Mouse (Mus musculus) limb, embryonic 14.5 days (tissue): ENCODE measurements around the gene Eipr1. TPM values are rescaled to one million over a fixed set of nuclear protein-coding genes. Genes with fewer than 3 reads are reported as not detected.

ENCODE experiments used
- ATAC-seq: fragments of 200-750 bp; cut with Nextera tagmentation; 2 replicates; pipeline ENCODE4 v1.8.0; 2017; ENCODE audit warnings: low read depth, moderate number of reproducible peaks, moderate TSS enrichment; ENCODE audit not compliant: low FRiP score
- DNase-seq: peaks from one replicate; pipeline ENCODE4 v3.0.0-alpha.2; 2015; ENCODE audit warnings: low spot score
- H3K27ac ChIP-seq: fragments of 300-500 bp; sonication (generic); replicated peaks from 2 replicates; pipeline ENCODE4 v1.5.1; 2014; ENCODE audit warnings: low read depth, mild to moderate bottlenecking, low read length, moderate library complexity, mixed read lengths
- H3K27me3 ChIP-seq: fragments of 300-500 bp; sonication (generic); 2 replicates; pipeline ENCODE4 v1.6.1; 2014; ENCODE audit warnings: low read length, mixed read lengths; ENCODE audit not compliant: control insufficient read depth, insufficient read depth
- H3K36me3 ChIP-seq: fragments of 300-500 bp; sonication (generic); 2 replicates; pipeline ENCODE4 v1.6.1; 2014; ENCODE audit warnings: mild to moderate bottlenecking, low read length, moderate library complexity, mixed read lengths; ENCODE audit not compliant: control insufficient read depth, insufficient read depth
- H3K4me1 ChIP-seq: fragments of 300-500 bp; sonication (generic); 2 replicates; pipeline ENCODE4 v1.6.1; 2014; ENCODE audit warnings: antibody characterized with exemption, low read length, mixed read lengths; ENCODE audit not compliant: control insufficient read depth, insufficient read depth
- H3K4me2 ChIP-seq: fragments of 300-500 bp; sonication (generic); replicated peaks from 2 replicates; pipeline ENCODE4 v1.6.1; 2014; ENCODE audit warnings: low read depth, mild to moderate bottlenecking, low read length, moderate library complexity; ENCODE audit not compliant: severe bottlenecking
- H3K4me3 ChIP-seq: fragments of 300-500 bp; sonication (generic); replicated peaks from 2 replicates; pipeline ENCODE4 v1.5.1; 2014; ENCODE audit warnings: low read length
- H3K9ac ChIP-seq: fragments of 300-500 bp; sonication (generic); 2 replicates; pipeline ENCODE4 v1.6.1; 2014; ENCODE audit warnings: mild to moderate bottlenecking, low read depth, low read length, moderate library complexity; ENCODE audit not compliant: severe bottlenecking
- H3K9me3 ChIP-seq: fragments of 300-500 bp; sonication (generic); 2 replicates; pipeline ENCODE4 v1.6.1; 2016; ENCODE audit warnings: low read length; ENCODE audit not compliant: control insufficient read depth
- POLR2A ChIP-seq: fragments of 200-500 bp; IDR thresholded peaks from 2 replicates; pipeline ENCODE4 v1.8.0; 2012; ENCODE audit warnings: inconsistent platforms, mild to moderate bottlenecking, moderate library complexity, borderline replicate concordance; ENCODE audit not compliant: insufficient read depth, insufficient read length; ENCODE audit errors: extremely low read depth
- WGBS: fragments of 180-500 bp; shearing (Covaris S2); extraction: QIAGEN DNeasy Blood & Tissue Kit; methylation state at CpG from one replicate; pipeline ENCODE4 v1.1.7; 2014; 5-methylcytosine and 5-hydroxymethylcytosine counted together
- polyA plus RNA-seq, 2 experiments: library from polyadenylated mRNA; depleted of rRNA in 1 of 2; stranded (reverse) in 1 of 2; unstranded in 1 of 2; fragments of >200 nt; fragmentation: Nextera tagmentation in 1 of 2; extraction: Ambion mirVana in 1 of 2; gene quantifications; 2 replicates each; pipeline versions ENCODE4 v1.2.1 to v1.2.3; 2012 to 2014

The Eipr1 gene
- polyA plus RNA-seq, 2 experiments, result 18.8 to 31.2 TPM

DNA sequence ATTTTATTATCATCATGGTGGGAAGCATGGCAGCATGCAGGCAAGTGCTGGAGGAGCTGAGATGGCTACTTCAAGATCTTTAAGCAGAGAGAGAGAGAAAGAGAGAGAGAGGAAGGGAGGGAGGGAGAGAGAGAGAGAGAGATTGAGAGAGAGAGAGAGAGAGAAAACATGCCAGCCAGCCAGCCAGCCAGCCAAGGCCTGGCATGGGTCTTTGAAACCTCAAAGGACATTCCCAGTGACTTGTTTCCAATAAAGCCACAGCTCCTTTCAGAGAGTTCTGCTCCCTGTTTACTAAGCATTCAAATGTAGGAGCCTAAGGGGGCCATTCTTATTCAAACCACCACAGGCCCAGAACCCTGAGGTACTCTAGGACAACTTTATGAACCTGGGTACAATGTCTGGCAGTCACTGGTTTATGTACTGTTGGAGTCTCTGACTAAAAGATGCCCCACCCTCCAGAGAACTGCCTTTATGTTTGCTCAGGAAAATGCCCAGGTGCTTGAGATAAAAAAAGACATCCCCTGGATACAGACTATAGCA lies 45.3 kb downstream of the Eipr1 start:
- Histone ChIP-seq H3K4me2 (no peak overlapping the region), H3K27me3 (no peaks in the 10 kb centered on the region), H3K36me3 (no peaks in the 10 kb centered on the region), H3K9ac (no peak overlapping the region), H3K27ac (no peak overlapping the region), H3K4me3 (no peak overlapping the region), H3K4me1 (peaks cover 12% of the 10 kb centered on the region; the same call in 1 of the 2 replicates), H3K9me3 (0 out of 2 replicates have a peak, but pooled peaks cover 4% of the 10 kb centered on the region)
- no peak for DNase-seq
- ATAC-seq, result no peak
- TF ChIP-seq POLR2A, result no peak

DNA sequence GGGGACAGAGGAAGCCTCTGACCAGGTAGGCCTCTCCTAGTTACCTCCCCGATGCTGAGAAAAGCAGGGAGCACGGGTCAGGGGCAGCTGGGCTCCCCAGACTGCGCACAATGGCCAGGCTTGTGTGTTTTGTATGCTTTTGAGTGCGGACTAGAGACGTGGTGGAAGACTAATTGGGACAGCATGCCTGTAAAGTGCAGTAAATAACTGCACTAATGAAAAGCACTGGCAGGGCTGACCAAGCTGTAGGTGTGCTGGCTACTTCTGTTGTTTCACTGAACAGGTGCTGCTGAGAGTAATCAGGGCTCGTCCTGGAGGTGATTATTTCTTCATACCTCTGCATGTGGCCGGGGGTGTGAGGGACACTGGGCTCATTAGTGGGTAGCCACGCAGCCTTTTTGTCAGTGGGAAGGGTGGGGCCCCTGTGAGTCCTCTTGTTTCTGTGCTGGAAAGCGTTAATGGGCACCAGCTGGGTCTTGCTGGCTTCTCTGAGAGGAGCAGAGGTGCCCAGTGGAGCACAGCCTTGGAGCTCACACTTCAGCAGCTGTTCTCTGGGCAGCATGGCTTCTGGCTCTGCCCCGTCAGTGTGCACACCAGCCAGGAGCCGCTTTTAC lies 48.3 kb downstream of the Eipr1 start:
- 0 out of 2 replicates have a peak, but pooled peaks have one; percentile 23 for ATAC-seq
- H3K27me3 ChIP-seq, result no peaks in the 10 kb centered on the region
- WGBS, result 24% methylated on average over 11 of the region's 11 CpGs
- H3K27ac ChIP-seq, result no peak overlapping the region
- H3K4me3 ChIP-seq, result no peak overlapping the region
- peaks cover 16% of the 10 kb centered on the region; the same call in 1 of the 2 replicates for H3K4me1 ChIP-seq
- no peaks in the 10 kb centered on the region for H3K36me3 ChIP-seq
- DNase-seq, result peak; percentile 32
- no peak overlapping the region for H3K9ac ChIP-seq
- no peak overlapping the region for H3K4me2 ChIP-seq
- 0 out of 2 replicates have a peak, but pooled peaks cover 4% of the 10 kb centered on the region for H3K9me3 ChIP-seq
- TF ChIP-seq POLR2A, result no peak

DNA sequence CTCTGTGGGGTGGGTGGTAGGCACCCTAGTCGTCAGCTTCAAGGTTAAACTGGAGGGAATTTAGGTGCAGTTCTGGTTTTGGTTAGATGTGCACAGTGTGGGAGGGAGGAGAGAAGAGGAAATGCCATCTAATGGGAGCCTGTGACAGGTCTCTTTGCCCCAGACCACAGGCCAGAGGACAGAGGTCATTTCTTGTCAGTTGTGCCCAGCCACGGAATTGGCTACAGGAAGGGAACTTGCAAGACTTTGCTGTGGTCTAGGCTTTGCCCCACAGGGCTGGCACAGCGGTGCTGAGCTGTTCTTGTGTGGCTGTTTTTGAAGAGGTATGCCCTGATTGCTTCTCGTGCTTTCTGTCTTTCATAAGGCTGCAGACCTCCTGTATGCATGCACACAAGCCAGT lies 48.8 kb downstream of the Eipr1 start:
- H3K4me1 ChIP-seq, result peaks cover 18% of the 10 kb centered on the region; the same call in 1 of the 2 replicates
- no peak for TF ChIP-seq POLR2A
- ATAC-seq (no peak), DNase-seq (no peak)
- H3K4me3 ChIP-seq, result no peak overlapping the region
- no peaks in the 10 kb centered on the region for H3K36me3 ChIP-seq
- no peak overlapping the region for H3K27ac ChIP-seq
- WGBS, result 40% methylated on average over 4 of the region's 4 CpGs
- H3K27me3 ChIP-seq, result no peaks in the 10 kb centered on the region
- H3K4me2 ChIP-seq, result no peak overlapping the region
- H3K9ac ChIP-seq, result no peak overlapping the region
- 0 out of 2 replicates have a peak, but pooled peaks cover 4% of the 10 kb centered on the region for H3K9me3 ChIP-seq

DNA sequence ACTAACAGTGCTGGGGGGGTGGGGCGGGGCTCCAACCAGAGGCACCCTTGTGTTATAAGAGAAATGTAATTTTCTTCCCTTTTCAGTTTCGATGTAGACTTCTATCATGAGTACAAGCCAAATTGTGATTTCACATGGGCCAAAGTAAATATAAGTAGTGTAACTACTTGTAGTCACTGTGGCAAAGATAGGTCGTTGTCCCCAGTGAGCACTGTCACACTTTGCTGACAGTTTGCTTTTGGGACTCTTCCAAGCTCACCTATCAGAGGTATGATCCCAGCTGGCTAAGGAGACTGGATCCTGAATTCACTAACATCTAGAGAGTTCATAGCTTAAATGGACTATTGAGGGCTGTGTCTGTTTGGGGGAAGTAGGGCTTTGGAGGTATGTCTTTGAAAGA lies 49.3 kb downstream of the Eipr1 start:
- no peak overlapping the region for H3K4me2 ChIP-seq
- no peak overlapping the region for H3K27ac ChIP-seq
- H3K4me1 ChIP-seq, result peaks cover 18% of the 10 kb centered on the region; the same call in 1 of the 2 replicates
- H3K36me3 ChIP-seq, result no peaks in the 10 kb centered on the region
- no peak for ATAC-seq
- H3K27me3 ChIP-seq, result no peaks in the 10 kb centered on the region
- no peak for DNase-seq
- no peak overlapping the region for H3K9ac ChIP-seq
- no peak for TF ChIP-seq POLR2A
- 64% methylated on average over 3 of the region's 3 CpGs for WGBS
- 0 out of 2 replicates have a peak, but pooled peaks cover 4% of the 10 kb centered on the region for H3K9me3 ChIP-seq
- no peak overlapping the region for H3K4me3 ChIP-seq

DNA sequence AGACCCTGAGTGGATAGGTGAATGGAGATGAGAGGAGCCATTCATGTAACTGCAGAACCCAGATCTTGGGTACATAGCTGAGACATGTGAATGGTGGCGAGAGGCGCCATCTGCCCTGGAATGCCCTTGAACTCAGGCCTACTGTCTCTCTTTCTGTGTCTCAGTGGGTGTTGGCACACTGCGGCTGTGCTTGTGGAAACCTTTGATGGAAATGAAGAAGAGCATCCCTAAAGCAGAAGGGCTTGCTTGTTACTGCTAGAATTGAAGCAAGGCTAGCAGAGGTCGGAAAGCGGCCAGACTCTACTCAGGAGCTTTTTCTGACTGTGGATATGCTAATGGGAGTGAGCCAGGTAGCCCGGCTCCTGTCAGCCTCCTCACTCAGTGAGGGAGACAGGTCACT lies 50.1 kb downstream of the Eipr1 start:
- ATAC-seq (no peak), DNase-seq (no peak)
- WGBS, result 94% methylated on average over 6 of the region's 6 CpGs
- TF ChIP-seq POLR2A, result no peak
- Histone ChIP-seq H3K9me3 (0 out of 2 replicates have a peak, but pooled peaks cover 4% of the 10 kb centered on the region), H3K36me3 (no peaks in the 10 kb centered on the region), H3K4me2 (no peak overlapping the region), H3K4me3 (no peak overlapping the region), H3K27ac (no peak overlapping the region), H3K9ac (no peak overlapping the region), H3K4me1 (peaks cover 18% of the 10 kb centered on the region; the same call in 1 of the 2 replicates), H3K27me3 (no peaks in the 10 kb centered on the region)
